Mouse (Mus musculus): ENCODE results near the gene Srpk2. TPM values are rescaled to one million over a fixed set of nuclear protein-coding genes. Genes with fewer than 3 reads are reported as not detected.

Gene Srpk2
- polyA plus RNA-seq, 1 experiment: 71.2 TPM

DNA sequence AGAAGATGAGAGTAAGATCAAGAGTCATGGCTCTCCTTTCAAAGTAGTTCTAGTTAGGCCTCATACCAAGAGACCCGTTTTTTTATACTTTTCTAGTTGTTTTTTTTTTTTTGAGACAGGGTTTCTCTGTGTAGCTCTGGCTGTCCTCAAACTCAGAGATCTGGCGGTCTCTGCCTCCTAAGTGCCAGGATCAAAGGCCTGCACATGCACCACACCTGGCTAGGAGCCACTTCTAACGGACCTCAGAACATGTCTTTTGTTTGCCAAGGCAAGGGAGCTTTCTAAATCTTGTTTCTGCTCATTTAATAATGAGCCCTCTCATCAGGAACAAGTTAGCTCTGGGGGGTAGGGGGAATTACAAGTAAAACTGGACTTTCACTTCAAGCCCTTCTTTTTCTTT lies 159.8 kb downstream of the Srpk2 start:
- H3K27ac ChIP-seq (ENCODE audit: insufficient read depth, low read length): no peak overlapping the region
- no peaks in the 10 kb centered on the region for H3K4me1 ChIP-seq (ENCODE audit: control insufficient read depth, insufficient read depth, low read length)
- no peak overlapping the region for H3K4me3 ChIP-seq (ENCODE audit: low read depth, low read length)
- TF ChIP-seq CTCF (IDR thresholded peaks at IDR 0.05; ENCODE audit: low read depth, low read length) (no peak), EP300 (IDR thresholded peaks at IDR 0.05; ENCODE audit: insufficient read depth, low read depth, low read length) (no peak), POLR2A (IDR thresholded peaks at IDR 0.05; ENCODE audit: insufficient read depth, low read length) (no peak)
- H3K9ac ChIP-seq (ENCODE audit: low read depth, poor library complexity, severe bottlenecking): no peak overlapping the region
- H3K36me3 ChIP-seq (ENCODE audit: control insufficient read depth, insufficient read depth, low read length, poor library complexity, severe bottlenecking): peaks cover 3% of the 10 kb centered on the region
- H3K27me3 ChIP-seq (ENCODE audit: control insufficient read depth, insufficient read depth, low read length, poor library complexity, severe bottlenecking): no peaks in the 10 kb centered on the region
- H3K9me3 ChIP-seq (replicated peaks; ENCODE audit: control insufficient read depth, insufficient read depth, low read length, poor library complexity, severe bottlenecking): no peaks in the 10 kb centered on the region

DNA sequence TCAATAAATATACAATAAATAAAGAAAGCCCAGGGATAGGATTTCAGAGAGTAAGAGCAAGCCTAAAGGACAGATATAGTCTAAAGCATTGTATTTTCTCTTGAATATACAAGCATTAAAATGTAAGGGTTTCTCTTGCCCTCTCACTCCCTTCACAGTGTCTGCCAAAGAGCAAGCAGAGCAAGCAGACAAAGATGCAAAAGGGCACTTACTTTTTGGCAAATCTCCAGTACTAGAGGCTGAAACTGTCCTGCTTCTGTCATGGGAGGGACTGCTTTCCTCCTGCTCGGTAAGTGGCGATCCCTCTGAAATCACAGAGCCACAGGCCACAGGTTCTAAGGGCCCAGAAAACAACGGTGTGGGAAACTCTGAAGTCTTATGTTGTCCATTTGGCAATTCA lies 160.5 kb downstream of the Srpk2 start:
- Histone ChIP-seq H3K9ac (ENCODE audit: low read depth, poor library complexity, severe bottlenecking) (no peak overlapping the region), H3K27me3 (ENCODE audit: control insufficient read depth, insufficient read depth, low read length, poor library complexity, severe bottlenecking) (no peaks in the 10 kb centered on the region), H3K4me3 (ENCODE audit: low read depth, low read length) (no peak overlapping the region), H3K27ac (ENCODE audit: insufficient read depth, low read length) (no peak overlapping the region), H3K36me3 (ENCODE audit: control insufficient read depth, insufficient read depth, low read length, poor library complexity, severe bottlenecking) (peaks cover 3% of the 10 kb centered on the region), H3K9me3 (replicated peaks; ENCODE audit: control insufficient read depth, insufficient read depth, low read length, poor library complexity, severe bottlenecking) (no peaks in the 10 kb centered on the region), H3K4me1 (ENCODE audit: control insufficient read depth, insufficient read depth, low read length) (no peaks in the 10 kb centered on the region)
- no peak for TF ChIP-seq EP300 (IDR thresholded peaks at IDR 0.05; ENCODE audit: insufficient read depth, low read depth, low read length)
- TF ChIP-seq POLR2A (IDR thresholded peaks at IDR 0.05; ENCODE audit: insufficient read depth, low read length): no peak

- H3K4me1 ChIP-seq (ENCODE audit: control insufficient read depth, insufficient read depth, low read length): no peaks in the 10 kb centered on the region
Observed at GRCm38 (mm10) chr5:23521645-23522044, 162.8 kb downstream of the Srpk2 start.

GRCm38 (mm10) chr5:23519679-23520078 lies 164.7 kb downstream of the Srpk2 start:
- Histone ChIP-seq H3K9ac (ENCODE audit: low read depth, poor library complexity, severe bottlenecking) (no peak overlapping the region), H3K36me3 (ENCODE audit: control insufficient read depth, insufficient read depth, low read length, poor library complexity, severe bottlenecking) (peaks cover 3% of the 10 kb centered on the region), H3K27me3 (ENCODE audit: control insufficient read depth, insufficient read depth, low read length, poor library complexity, severe bottlenecking) (no peaks in the 10 kb centered on the region), H3K4me3 (ENCODE audit: low read depth, low read length) (no peak overlapping the region), H3K4me1 (ENCODE audit: control insufficient read depth, insufficient read depth, low read length) (no peaks in the 10 kb centered on the region), H3K9me3 (replicated peaks; ENCODE audit: control insufficient read depth, insufficient read depth, low read length, poor library complexity, severe bottlenecking) (no peaks in the 10 kb centered on the region), H3K27ac (ENCODE audit: insufficient read depth, low read length) (no peak overlapping the region)
- TF ChIP-seq EP300 (IDR thresholded peaks at IDR 0.05; ENCODE audit: insufficient read depth, low read depth, low read length) (no peak), CTCF (IDR thresholded peaks at IDR 0.05; ENCODE audit: low read depth, low read length) (no peak), POLR2A (IDR thresholded peaks at IDR 0.05; ENCODE audit: insufficient read depth, low read length) (no peak)

More at GRCm38 (mm10) chr5:23521645-23522044, 162.8 kb downstream of the Srpk2 start:
- H3K27me3 ChIP-seq (ENCODE audit: control insufficient read depth, insufficient read depth, low read length, poor library complexity, severe bottlenecking): no peaks in the 10 kb centered on the region
- no peak overlapping the region for H3K4me3 ChIP-seq (ENCODE audit: low read depth, low read length)
- TF ChIP-seq CTCF (IDR thresholded peaks at IDR 0.05; ENCODE audit: low read depth, low read length) (no peak), POLR2A (IDR thresholded peaks at IDR 0.05; ENCODE audit: insufficient read depth, low read length) (no peak), EP300 (IDR thresholded peaks at IDR 0.05; ENCODE audit: insufficient read depth, low read depth, low read length) (no peak)
- peaks cover 3% of the 10 kb centered on the region for H3K36me3 ChIP-seq (ENCODE audit: control insufficient read depth, insufficient read depth, low read length, poor library complexity, severe bottlenecking)
- H3K27ac ChIP-seq (ENCODE audit: insufficient read depth, low read length): no peak overlapping the region
- H3K9me3 ChIP-seq (replicated peaks; ENCODE audit: control insufficient read depth, insufficient read depth, low read length, poor library complexity, severe bottlenecking): no peaks in the 10 kb centered on the region
- H3K9ac ChIP-seq (ENCODE audit: low read depth, poor library complexity, severe bottlenecking): no peak overlapping the region

DNA sequence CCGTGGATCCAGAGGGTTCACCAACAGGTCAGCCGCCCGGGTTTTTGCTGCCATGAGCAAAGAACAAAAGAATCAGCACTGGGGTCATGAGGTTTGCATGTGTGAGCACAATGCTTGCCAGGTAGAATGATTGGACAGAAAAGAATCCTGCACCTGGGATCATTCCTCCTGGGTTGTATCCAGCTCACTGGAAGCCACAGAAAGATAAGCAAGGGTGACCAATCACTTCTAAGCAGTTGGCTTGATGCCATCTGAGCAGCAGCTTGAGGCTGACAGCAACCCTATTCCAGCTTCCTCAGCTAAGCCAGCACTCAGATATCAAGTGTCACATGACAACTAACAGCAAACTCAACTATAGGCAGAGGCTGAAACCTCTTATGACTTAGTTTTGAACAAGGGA lies 165.7 kb downstream of the Srpk2 start:
- H3K4me3 ChIP-seq (ENCODE audit: low read depth, low read length): no peak overlapping the region
- no peak overlapping the region for H3K9ac ChIP-seq (ENCODE audit: low read depth, poor library complexity, severe bottlenecking)
- no peaks in the 10 kb centered on the region; the same call in 1 of the 2 replicates for H3K36me3 ChIP-seq (ENCODE audit: control insufficient read depth, insufficient read depth, low read length, poor library complexity, severe bottlenecking)
- H3K9me3 ChIP-seq (replicated peaks; ENCODE audit: control insufficient read depth, insufficient read depth, low read length, poor library complexity, severe bottlenecking): no peaks in the 10 kb centered on the region
- no peaks in the 10 kb centered on the region for H3K27me3 ChIP-seq (ENCODE audit: control insufficient read depth, insufficient read depth, low read length, poor library complexity, severe bottlenecking)
- H3K4me1 ChIP-seq (ENCODE audit: control insufficient read depth, insufficient read depth, low read length): no peaks in the 10 kb centered on the region
- no peak overlapping the region for H3K27ac ChIP-seq (ENCODE audit: insufficient read depth, low read length)
- TF ChIP-seq EP300 (IDR thresholded peaks at IDR 0.05; ENCODE audit: insufficient read depth, low read depth, low read length) (no peak), CTCF (IDR thresholded peaks at IDR 0.05; ENCODE audit: low read depth, low read length) (no peak), POLR2A (IDR thresholded peaks at IDR 0.05; ENCODE audit: insufficient read depth, low read length) (no peak)

DNA sequence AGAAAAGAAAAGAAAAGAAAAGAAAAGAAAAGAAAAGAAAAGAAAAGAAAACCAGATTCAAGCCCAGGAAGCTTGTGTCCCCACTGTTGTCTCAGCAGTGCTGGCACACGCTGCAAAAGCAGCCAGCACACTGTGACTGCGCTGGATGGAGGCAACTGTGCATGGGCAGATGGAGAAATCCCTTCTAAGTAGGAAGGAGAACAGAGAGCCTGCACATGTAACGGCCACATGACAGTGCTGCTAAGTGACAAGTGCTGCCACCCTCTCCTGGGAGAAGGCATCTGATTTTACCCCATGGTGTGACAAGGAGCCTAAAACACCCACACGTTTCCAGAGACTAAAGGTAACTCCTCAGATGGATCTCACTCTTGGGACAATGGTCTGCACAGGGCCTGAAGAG lies 166.6 kb downstream of the Srpk2 start:
- Histone ChIP-seq H3K9me3 (replicated peaks; ENCODE audit: control insufficient read depth, insufficient read depth, low read length, poor library complexity, severe bottlenecking) (no peaks in the 10 kb centered on the region), H3K27ac (ENCODE audit: insufficient read depth, low read length) (no peak overlapping the region), H3K36me3 (ENCODE audit: control insufficient read depth, insufficient read depth, low read length, poor library complexity, severe bottlenecking) (peaks cover 2% of the 10 kb centered on the region), H3K4me1 (ENCODE audit: control insufficient read depth, insufficient read depth, low read length) (no peaks in the 10 kb centered on the region), H3K27me3 (ENCODE audit: control insufficient read depth, insufficient read depth, low read length, poor library complexity, severe bottlenecking) (no peaks in the 10 kb centered on the region), H3K4me3 (ENCODE audit: low read depth, low read length) (no peak overlapping the region), H3K9ac (ENCODE audit: low read depth, poor library complexity, severe bottlenecking) (no peak overlapping the region)
- TF ChIP-seq POLR2A (IDR thresholded peaks at IDR 0.05; ENCODE audit: insufficient read depth, low read length) (no peak), CTCF (IDR thresholded peaks at IDR 0.05; ENCODE audit: low read depth, low read length) (no peak), EP300 (IDR thresholded peaks at IDR 0.05; ENCODE audit: insufficient read depth, low read depth, low read length) (no peak)

All from ES-Bruce4 (cell line).